Mouse (Mus musculus): ENCODE data around the gene Gm43552.

Gene Gm43552

DNA sequence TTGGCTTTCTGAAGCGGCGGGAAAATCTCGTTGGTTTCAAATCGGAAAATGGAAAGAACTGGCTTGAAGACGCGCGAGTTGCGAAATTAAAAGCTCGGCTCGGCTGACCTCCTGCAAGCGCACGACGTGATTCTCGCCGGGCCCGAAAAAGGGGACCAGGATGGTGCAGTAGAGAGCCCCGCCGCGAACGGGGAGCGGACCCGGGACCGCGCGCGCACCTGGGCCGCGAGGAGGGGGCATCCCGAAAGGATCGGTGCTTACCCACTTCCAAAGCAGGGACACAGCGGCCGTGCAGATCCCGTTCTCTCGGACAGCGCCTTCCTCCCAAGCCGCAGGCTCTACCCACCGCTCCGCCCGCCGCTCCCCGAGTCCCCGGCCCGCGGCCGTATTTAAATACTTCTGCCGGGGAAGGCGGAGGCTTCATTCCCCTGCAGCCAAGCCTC lies 57.2 kb downstream of the Gm43552 start:
- no peak for DNase-seq

DNA sequence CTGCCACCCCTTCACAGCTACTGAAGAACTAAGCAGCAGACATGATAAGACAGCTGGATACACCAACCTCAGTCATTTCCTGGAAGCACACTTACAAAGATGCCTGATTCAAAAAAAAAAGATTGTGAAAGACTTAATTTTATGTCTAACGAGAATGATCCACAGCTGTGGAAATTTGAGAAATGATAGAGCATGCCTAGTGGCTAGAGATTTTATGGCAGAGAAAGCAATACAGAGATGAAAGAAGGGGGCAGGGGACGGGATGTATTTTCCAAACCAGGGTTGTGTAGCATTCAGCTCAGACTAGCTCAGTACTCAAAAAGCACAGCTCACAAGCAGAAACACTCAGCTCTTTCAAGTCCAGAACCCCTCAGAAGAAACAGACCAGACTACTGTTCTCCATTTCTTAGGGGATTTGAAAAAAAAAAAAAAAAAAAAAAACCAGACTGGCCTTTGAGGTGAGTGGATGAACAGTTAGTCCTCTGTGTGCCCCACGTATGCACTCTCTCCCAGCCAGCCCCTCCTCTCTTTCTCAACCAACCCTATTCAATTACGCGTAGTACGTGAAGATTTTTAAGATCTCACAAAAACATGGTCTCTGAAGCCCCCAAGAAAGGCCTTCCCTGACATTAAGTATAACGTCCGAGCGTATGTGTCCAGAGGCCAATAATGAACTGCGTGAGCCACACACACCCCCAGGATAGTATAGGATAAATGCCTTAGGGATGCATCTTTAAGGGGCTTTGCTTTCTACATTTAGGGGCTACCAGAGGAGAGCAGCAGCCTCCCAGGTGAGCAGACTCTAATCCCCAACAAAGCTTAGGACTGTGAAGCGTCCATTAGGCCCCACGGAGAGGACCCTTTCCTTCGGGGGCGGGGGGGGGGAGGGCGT lies 57.9 kb downstream of the Gm43552 start:
- DNase-seq = peak; percentile 16 to 43

DNA sequence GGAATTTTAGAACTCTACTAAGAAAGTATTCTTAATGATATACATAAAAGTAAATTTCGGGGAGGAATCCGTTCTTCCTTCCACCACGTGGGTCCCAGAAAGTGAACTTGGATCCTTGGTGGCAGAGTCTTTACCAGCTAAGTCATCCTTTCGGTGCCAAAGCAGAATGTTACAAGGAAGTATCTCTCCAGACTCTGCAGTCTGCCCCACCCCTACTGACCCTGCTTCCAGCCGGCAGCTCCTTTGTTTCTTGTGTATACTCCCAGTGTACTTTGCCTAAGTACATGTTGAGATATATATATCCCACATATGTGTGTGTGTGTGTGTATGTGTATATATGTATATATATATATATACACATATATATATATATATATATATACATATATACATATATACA lies 63.2 kb downstream of the Gm43552 start:
- DNase-seq = no peak

DNA sequence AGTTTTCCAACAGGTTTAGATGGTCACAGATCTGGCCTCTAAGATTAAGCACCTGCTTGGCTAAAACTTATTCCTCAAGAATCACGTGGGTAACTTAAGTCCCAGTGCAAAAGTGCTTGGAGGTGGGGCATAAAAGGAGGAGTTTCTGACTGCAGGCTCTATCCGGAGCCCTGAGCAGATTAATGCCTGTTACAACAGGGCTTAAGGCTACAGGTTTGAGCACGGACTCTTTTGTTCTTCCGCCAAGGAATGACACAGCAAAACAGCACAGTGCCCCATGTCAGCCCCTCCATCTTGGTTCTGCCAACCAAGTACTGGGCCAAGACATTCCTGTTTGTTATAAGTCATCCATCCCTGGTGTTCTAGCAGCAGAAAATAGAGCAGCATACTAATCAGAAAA lies 64.3 kb downstream of the Gm43552 start:
- DNase-seq = no peak

DNA sequence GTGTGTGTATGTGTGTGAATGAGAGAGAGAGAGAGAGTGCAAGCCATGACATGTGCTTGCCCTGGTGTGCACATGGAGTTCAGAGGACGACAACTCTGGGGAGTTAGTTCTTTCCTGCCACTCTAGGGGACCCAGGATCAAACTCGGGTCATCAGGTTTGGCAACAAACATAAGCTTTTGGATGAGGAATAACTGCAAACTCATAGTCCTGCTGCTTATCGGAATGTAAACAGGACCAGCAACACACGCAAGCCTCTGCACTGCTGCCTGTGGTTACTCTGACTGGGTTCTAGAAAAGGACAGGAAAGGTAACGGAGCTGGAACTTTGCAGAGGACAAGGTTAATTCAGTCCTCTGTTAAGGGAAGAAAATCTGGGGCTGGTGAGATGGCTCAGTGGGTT lies 67.4 kb downstream of the Gm43552 start:
- no peak for DNase-seq

DNA sequence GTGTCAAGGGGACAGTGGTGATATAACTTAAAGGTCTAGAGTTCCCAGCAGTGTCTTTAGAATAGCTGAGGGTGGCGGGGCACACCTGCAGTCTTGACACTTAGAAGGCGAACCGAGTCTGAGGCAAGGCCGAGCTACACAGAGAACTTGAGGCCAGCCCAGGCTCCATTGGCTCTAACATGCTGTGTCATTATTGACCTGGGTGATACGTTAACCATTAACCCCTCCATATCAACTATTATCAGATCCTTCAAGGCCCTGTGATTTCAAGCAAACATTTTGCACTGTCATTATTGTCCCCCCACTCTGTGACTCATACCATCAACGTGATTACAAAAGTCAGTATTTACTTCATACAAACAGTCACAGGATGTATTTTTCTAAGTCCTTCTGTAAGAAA lies 68.4 kb downstream of the Gm43552 start:
- no peak for DNase-seq

DNA sequence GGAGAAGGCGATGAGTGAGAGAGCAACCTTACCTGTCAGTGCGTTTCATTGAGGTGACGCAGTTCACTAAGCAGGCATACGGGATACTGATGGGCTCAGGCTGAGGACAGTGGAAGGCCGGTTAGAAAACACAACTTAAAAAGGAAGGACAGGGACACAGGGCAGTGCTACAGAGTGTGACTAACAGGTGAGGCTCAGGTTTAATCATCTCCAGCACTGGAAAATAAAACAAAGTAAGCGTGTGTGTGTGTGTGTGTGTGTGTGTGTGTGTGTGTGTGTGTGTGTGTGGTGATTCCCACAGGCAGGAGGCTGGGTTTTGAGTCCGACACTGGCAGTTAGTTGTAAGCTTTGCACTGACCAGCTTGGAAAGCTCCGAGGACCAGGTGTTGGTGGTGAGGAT lies 69.8 kb downstream of the Gm43552 start:
- no peak for DNase-seq

DNA sequence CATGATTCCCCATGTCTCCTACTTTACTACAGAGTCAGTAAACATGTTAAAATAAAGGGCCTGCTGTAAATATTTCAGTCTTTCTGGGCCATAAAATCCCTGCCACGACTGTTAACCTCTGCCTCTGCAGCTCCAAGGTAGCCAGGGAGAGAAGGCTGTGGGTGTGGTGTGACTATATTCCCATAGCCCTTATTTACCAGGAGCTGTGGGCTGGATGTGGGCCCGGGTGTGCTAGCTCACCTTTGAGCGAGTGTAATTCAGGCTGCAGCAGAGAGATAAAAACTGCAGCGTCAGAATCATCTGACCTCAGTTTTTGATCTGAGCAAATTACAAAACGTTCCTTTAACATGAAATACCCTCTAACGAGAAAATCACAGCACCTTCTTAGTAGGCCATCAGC lies 71.8 kb downstream of the Gm43552 start:
- DNase-seq = no peak

DNA sequence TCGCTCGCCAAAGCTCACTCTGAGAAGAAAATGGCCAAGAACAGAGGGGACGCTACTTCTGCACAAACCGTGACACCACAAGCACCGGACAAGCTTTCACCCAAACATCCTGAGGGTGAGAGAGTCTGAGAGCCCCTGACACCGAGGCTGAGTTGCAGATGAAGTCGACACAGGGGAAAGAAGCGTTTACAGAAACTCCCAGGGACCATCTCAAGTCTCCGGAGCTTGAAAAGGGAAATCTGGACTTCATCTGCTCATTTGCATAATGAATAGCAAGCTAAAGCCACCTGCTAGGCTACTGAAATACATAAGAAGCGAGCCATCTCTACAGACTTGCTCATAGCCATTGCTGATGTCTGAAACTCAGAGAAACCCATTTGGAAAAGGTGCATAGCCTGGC lies 73.5 kb downstream of the Gm43552 start:
- DNase-seq = no peak

DNA sequence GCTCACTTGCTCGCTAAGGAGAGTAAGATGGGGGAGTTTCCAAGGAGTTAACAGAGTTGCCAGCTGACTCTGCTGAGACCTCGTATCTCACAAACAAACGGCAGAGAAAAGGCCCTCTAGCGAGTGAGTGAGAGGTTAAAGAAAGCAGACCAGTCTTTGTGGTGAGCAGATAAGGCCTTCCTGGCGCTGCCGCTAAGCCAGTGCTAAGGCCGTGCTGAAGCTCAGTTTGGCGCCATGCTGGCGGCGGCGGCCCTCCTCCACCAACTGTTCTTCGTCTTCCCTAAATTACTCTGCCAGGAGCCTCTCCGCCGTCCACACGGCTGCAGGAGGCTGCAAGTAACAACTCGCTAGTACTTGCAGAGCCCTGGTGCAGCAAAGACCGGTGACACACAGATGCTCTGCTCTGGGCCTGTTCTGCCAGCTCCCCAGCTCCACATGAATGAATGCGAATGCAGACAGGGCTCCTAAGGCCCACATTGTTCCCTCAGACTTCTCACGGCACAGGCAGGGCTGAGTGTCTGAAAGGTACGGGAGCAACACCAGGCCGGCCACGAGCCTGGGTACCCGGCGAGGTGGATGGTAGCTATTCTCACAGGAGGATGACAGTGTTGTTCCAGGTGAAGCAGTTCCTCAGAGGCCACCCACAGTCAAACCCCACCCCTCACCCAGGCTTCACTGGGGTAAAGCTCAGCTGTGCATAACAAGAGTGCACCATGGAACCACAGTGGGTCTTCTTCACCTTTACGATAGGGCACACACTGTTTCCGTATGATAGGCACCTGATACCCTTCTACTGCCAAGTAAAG lies 76.8 kb downstream of the Gm43552 start:
- DNase-seq = peak; percentile 23 to 33

DNA sequence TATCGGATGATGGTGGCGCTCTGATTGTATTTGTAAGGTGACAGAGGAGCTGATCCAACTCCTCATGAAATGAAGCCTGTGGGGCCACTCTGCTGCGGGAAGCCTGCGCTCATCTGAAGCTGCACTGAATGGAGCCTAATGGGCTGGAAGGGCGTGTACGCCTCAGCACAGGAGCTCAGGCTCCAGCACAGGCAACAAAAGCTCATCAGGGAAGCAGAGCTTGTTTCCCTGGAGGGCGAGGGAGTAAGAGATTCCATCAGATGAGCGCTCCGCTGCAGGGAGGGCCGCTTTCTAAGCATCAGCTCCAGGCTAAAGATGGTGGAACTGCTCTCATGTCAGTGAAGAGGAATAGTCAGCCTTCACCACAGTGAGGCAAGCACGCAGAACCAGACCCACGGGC lies 84.6 kb downstream of the Gm43552 start:
- no peak for DNase-seq

DNA sequence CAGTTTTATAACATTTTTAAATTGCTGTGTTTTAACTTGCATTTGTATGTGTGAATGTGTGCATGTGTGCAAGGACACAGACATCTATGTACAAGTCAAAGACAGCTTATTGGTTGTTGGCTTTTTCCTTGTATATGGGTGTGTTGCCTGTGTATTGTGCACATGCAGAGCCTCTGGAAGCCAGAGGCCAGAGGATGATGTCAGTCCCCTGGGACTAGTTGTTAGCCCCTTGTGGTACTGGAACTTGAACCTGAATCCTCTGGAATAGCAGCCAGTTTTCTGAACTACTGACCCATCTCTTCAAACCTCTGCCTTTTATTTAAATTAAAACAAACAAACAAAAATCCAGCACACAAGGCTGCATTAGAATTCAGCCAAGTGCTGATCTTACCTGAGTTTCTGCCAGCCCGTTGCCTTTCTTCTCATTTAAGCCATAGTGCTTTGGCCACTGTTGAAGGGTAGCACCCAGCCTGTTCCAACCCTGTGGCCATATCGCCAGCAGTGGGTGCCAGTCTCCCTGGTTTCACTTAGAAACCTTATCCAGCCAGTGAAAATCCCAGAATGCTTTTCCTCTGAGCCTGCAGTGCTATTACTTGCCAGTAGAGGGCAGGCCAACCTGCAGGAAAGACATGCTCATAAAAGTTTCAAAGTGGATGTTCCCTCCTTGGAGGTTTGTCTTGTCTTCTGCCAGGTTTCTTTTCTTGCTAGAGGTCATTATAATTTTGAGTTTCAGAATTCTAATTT lies 91.2 kb downstream of the Gm43552 start:
- peak; percentile 87 to 89 for DNase-seq

DNA sequence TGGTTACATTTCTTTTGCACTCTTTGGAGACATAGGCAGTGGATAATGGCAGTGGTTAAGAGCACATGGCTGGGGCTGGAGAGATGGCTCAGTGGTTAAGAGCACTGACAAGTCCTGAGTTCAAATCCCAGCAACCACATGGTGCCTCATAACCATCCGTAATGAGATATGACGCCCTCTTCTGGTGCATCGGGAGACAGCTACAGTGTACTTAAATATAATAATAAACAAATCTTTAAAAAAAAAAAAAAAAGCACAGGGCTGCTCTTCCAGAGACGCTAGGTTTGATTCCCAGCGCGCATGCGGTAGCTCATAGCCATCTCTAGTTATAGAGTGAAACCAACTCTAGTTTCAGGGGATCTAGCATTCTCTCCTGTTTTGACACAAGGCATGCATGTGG lies 98.2 kb downstream of the Gm43552 start:
- no peak for DNase-seq

DNA sequence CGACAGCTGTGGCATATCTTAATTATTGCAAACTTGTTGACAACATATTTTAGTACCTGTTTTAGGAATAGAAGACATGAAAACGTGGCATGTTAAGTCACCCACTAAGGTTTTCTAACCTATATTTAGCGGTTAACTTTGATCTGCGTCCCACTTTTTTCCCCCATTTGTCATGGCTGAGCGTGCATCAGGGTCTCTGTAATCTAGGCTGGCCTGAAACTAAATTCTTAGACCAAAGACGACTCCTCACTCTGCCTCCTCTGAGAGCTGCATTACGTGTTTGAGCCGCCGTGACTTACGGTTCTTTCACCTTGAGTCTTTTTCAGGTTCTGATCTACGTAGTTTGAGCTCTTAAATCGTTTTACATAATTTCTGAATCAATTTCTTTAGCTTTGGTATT lies 100.9 kb downstream of the Gm43552 start:
- DNase-seq = peak in 1 of 2 experiments; percentile 16

DNA sequence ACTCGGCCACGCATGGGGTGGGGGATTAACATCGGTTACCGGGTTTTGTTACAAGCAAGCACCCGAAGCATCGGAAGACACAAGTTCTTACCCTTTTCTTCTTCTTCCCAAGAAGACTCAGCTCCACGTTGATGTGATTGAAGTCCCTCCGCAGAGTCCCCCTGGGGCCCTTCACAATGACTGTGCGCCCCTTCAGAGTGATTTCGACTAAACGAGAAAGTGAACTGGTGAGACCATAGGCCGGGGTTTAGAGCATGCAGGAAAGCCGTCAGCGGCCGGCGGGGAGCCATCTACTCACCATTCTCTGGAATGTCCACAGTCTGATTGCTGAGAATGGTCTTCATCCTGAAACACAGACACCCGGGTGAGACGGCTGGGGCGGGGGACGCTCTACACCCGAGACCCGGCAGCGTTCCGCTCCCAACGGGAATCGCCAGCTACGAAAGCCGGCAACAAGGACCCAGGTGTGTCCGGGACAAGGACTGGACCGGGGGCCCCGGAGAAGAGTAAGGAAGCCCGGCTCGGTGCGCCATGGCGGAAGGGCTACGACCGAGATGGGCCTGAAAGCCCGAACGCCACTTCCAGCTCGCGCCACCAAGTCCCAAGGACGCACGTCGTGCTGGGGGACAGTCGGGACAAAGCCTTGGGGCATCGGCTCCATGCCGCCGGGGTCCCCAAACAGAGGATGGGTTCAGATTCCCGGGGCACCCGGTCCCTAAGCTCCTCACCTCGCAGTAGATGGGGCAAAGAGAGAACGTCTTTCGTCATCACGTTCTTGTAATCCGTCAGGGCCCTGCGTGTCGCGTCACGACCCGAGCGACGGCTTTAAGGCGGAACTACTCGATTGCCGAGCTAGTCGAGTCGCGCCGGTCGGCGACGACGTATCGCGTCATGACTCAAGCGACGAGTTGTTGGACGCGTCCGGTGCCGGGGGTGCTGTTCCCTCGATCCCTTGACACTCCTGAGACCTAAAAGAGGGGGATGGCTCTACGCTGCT lies 101.7 kb downstream of the Gm43552 start, which contains the start of the genes Rpl9 and Lias:
TSS of gene Rpl9 (minus strand) at position 797 of the 997 bp plus-strand sequence.
TSS of gene Lias (plus strand) at position 850 of the 997 bp plus-strand sequence.
- peak; percentile 99 for DNase-seq

DNA sequence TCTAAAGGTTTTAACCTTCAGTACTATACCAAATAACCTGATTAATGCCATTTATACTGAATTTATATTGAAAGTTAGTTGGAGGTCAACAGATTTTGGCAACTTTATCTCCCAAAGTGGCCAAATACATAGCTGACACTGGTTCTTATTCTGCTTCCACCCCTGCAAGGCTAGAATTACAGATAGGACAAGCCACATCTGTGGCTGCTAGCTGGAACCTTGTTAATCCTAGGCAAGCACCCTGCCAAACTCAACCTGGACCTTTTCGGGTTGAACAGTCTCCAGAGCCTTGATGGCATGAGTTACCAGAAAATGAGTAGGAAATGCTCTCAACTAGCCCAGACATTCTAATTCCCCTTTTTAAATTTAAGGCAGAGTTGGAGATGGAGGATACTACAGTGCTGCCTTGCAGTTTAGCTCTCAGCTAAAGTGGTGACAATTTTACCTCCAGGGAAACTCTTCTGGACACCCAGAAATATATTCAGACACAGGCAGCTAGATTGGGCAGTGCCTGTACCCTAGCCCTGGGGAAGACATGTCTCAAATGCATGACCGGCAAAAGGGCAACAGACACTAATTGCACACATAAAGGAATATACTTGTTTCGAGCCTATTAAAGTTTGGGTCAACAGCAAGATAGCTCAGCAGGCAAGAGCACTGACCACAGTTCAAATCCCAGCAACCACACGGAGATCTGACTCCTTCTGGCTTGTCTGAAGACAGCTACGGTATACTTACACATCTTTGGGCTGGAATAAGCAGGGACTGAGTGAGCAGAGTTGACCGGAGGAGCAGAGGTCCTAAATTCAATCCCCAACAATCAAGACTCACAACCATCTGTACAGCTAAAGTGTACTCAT lies 105.4 kb downstream of the Gm43552 start:
- no peak for DNase-seq

DNA sequence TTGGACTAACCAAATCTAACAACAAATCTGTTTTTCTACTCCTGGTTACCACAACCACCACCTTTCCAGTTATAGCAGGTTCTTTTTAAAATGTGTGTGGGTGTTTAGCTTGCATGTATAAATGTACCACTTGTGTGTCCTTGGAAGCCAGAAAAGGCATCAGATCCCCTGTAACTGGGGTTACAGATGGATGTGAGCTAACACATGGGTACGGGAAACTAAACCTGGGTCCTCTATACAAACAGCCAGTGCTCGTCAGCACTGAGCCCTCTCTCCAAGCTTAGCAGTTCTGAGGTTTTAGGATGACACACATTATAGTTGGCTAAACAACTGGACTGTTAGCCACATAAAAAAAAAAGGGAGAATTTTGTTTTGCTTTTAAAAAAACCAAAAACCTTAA lies 106.9 kb downstream of the Gm43552 start:
- DNase-seq = no peak

Measured in cerebellum, postnatal 10 days (tissue).